Mouse (Mus musculus) G1E (cell line): ENCODE results near the gene Prmt1.

ENCODE experiments used
- CTCF ChIP-seq: IDR thresholded peaks from 2 replicates; pipeline ENCODE4 v1.5.1; 2012; ENCODE audit warnings: low read depth, low read length, inconsistent platforms, mixed read lengths
- GATA1 ChIP-seq: IDR thresholded peaks from 2 replicates; pipeline ENCODE4 v1.6.1; 2012; ENCODE audit warnings: borderline replicate concordance, low read length, inconsistent platforms, mixed read lengths

DNA sequence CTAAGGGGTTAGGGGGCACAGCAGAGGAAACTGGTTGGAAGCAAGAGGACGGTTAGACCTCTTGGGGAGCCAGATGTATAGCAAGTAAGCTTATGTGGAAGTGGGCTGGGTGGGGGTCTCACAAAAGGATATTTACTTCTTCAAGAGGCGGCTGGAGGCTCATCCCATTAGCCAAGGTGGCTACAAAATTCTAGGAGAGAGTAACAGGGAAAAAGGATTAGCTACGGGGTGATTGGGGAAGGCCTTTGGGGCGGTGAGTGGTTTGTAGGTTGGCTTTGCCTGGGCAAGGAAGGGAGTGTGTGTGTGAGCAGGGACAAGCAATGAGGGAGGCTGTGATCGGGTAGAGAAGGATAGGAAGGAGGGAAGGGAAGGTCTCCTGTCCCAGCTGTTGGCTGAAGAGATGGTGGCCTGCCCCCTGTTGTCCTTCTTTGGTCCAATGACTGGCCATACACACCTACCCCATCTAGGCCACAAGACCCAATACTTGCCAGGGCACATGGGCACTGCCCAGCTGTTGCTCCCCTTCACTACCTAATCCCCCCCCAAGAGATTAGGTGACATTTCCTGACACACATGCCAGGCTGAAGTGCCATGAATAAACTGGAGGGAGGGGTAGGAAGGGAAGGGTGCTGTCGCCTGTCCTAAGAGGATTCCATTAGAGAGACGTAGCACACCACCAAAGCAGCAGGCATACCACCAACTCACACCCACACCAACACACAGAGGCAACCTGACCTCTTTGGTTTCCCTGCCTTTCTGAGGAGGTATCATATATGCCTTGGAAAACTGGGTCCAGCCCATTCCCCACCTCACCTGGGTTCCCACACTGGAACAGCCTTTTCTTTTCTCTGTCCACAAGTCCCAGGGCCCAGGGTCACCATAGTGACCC lies 2.2 kb downstream of the Prmt1 start:
- TF ChIP-seq CTCF, result no peak
- TF ChIP-seq GATA1, result no peak
